Mouse (Mus musculus) embryo, embryonic 10.5 days (tissue): ENCODE measurements around the gene Fstl1.

ENCODE experiments used
- DNase-seq: peaks from one replicate; pipeline ENCODE4 v3.0.0-alpha.2; 2015; ENCODE audit warnings: low spot score

The Fstl1 gene

DNA sequence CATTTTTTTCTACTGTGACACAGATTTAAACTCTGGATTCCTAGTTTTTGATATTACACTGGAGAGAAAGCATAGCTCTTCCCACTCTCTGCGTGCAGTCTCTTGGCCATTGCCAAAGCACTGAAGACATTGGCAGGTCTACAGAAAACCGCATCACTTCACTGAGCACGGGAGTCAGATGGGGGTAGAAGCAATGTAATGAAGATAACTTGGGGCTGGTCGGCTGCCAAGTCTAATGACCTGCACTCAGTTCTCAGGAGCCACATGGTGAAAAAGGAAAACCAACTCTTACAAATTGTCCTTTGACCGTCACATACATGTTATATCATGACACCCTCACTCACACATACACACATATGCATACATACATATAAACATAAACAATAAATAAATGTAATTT lies 47.3 kb downstream of the Fstl1 start:
- DNase-seq: no peak

DNA sequence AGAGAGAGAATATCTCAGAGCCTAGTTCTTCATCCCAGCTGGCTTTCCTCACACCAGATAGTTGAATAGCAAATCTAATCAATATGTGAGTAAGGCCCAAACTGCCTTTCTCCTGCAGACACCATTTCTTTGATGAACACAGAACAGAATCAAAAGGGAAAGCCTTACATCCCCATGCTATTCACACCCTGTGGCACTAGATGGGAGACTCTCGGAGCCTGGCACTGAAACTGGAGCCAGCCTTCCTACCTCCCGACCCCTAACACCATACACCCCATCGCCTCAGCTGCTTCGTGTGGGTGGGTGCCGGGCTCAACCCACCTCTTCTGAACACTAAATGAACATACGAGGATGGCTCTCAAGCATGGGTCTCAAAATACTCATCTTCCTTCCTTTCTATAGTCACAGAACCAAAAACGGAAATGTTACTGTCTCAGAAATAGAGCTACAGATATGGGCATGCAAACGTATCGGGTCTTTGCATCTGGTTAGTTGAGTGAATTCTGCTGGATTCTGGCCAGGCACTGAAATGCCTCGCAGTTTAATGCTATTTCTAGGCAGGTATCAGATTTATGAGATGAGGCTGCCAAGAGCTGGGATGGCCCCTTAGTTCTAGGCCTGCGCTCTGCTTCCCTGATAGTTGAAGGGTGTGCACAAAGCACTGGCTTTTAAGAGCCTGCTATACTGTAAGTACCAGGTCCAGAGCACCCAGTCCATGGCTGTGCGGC lies 48.3 kb downstream of the Fstl1 start:
- DNase-seq: no peak

DNA sequence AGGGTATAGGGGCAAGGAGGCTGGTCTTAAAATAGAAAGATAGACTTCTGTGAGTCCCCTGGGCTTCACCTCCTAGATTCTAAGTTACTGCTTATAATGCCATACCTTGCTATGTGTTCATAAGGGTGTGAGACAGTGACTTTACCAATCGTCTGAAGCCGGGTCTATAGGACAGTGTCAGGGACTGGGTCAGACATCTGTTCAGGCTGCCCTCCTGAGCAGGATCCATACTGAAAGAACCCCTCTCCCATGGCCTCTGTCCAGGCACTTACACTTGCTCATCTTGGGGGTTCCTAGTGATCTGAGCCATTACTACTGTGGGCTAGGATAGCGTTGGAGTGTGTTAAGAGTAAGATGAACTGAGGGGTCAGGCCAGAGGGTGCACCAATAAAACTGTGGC lies 49.6 kb downstream of the Fstl1 start:
- no peak for DNase-seq

DNA sequence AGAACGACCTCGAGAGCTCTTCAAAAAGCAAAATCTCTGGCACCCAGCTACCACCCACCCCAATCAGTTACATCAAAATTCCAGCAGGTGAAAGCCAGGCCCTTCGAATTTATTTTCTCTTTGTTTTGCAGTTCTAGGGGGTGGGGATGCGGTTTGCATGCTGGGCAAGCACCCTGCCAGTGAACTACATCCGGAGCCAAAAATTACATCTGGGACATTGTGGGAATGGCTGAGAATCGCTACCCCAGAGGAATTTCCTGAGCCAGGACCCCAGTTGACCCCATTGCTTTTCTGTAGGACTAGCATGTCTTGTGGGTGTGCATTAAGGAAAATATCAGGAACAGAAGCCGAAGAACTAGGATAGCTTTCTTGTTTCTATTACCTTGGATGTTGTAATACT lies 54.4 kb downstream of the Fstl1 start:
- DNase-seq: no peak

DNA sequence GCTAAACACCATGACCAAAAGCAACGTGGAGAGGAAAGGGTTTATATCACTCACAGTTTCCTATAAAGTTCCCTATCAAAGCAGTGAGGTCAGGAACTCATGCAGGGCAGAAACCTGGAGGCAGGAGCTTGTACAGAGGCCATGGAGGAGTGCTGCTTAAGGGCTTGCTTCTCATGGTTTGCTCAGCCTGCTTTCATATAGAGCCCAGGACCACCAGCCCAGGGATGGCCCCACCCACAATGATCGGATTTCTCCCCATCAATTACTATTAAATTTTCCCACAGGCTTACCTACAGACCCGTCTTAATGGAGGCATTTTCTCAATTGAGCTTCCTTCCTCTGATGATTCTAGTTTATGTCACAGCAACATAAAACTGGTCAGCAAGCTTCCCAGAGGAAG lies 60.9 kb downstream of the Fstl1 start:
- no peak for DNase-seq

DNA sequence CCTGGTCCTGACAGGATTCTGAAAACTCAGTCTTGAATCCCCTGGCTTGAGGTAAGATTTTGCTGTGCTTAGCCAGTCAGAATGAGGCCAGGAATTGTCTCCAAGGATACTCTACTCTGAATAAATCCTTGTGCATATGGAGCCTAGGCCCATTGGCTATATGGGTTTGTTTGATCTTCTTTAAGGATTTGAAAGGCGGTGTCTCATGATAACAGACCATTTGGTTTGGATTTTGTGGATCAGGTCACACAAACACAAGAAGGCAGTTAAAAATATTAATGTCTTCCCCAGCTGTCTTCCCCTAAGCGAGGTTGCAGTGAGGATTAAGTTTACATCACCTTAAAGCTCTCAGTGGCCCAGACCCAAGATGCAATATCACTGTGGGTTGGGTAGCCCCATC lies 65.8 kb downstream of the Fstl1 start:
- DNase-seq: no peak

DNA sequence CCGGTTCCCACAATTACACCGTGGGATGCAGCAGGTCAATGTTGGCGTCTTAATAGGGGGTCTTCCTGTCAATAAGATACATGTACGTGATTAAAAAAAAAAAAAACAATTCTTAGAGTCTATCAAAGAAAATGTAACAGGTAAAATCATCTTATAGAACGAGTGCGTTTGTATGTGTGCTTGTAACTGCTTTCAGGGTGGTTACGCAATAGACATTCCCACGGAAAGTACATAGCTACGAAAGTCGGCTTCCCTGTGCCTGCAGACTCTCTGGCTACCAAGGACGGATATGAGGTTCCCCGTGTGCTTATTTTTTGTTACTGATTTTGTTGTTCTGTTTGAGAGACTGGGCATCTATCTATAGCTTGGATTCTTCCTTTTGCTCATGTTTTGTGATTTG lies 67.1 kb downstream of the Fstl1 start:
- DNase-seq: no peak

DNA sequence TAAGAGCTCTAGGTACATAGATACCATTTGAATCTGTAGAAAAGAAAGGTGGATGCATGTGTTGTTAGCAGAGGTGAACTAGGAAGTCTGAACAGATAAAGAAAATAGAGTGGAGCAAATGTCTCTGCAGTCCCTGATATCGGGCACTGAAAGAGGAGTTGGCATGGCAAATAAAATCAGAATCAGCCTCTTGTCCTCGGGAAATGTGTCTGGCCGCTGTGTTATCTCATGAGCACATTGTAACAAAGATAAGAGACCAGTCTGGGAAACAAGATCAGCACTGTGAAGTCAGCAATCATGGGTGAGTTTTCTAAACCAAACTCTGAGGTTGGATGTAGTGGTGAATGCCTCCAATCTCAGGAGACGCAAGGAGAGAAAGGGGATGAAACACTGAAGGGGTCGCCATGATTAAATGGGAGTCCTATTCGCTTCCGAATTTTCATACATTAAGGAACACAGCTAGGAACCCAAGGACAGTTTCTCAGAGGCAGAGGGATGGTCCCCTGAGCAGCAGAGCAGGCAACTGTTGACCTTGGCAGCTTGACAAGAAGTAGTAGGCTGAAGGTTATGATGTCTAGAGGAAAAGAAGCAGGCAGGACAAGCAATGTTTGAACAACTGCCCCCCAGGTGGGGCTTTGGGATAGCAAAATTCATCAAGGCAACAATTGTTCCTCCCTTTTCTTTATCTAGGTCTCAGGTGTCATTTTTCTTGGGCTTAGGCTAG lies 68.7 kb downstream of the Fstl1 start:
- DNase-seq: no peak

DNA sequence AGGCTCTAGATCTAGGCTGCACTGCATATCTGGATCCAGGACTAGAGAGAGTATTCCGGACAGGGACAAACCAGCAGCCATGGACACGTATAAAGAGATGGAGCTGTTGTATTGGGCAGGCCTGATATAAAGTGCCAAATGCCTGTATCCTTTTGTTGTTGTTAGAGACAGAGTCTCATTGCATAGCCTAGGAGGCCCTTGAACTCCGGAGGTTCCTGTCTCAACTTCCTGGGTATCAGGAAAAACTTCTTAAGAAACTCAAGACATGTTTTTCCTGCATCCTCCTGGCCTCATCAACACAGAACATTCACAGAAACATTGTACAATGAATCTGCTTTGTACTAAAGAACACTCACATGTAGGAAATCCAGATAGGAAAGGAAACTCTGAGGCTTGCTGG lies 70.4 kb downstream of the Fstl1 start:
- no peak for DNase-seq

DNA sequence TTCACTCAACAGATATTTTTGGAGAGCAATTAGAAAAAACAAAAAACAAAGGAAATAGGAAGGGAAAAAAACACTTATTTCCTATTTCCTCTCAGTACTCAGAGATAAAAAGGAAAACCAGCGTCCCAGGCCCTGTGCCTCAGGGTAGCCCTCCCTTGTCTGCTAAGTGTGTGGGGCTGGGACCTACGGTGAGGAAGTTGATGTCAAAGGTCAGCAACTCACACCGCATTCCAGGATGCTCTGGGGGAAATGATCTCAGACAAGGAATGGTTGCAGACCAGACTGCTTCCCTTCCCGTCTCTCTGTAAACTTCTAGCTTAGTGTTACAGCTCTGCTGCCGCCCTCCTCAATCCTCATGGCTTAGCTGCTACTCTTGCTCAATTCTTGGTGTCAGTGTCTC lies 74.7 kb downstream of the Fstl1 start:
- peak; percentile 78 for DNase-seq

DNA sequence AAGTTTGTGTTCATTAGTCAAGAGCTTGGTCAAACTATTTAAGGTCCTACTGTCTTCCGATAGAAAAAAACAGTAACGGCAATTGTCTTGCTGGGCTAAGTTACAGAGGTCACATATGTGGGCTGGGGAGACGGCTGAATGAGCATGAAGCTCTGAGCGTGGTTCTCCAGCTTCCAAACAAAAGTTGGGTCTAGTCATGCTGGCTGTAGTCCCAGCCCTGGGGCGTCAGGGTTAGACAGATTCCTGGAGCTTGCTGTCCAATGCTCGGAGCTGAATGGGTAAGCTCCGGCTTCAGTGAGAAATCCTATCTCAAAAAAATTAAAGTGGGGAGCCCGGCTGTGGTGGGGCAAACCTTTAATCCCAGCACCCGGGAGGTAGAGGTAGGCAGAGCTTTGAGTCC lies 76.6 kb downstream of the Fstl1 start:
- no peak for DNase-seq

DNA sequence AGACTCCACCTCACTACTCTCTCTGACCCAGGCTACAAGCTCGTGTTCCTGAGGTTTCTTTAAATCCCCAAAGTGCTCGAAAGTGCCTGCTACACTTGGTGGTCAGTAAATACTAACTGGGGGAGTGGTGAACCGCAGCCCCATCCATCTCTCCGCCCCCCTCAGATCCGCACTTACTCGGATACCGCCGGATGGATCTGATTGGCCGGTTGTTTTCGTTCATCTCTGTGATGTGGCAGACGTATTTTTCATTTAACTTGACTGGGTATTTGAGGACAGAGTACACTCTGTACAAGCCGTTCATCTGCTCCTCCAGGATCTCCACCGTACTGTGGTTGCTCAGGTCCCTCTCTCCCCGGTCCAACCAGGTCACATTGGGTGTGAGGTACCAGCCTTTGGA lies 77.4 kb downstream of the Fstl1 start:
- DNase-seq: no peak

DNA sequence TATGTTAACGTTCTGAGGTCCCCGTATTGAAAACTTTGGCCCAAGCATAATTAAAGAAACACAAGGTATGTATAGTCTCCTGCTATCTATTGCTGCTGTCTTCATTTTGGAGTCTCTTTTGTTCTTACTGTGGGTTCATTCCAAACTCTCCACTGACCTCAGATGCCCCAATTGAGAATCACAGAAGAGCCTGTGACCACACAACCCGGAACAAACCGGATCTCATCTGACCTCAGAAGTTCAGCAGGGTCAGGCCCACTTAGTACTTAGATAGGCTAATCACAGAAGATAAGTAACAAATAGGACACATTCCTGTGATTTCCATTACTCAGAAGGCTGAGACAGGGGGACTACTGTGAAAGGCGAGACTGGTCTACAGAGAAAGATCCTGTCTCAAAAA lies 77.9 kb downstream of the Fstl1 start:
- no peak for DNase-seq

DNA sequence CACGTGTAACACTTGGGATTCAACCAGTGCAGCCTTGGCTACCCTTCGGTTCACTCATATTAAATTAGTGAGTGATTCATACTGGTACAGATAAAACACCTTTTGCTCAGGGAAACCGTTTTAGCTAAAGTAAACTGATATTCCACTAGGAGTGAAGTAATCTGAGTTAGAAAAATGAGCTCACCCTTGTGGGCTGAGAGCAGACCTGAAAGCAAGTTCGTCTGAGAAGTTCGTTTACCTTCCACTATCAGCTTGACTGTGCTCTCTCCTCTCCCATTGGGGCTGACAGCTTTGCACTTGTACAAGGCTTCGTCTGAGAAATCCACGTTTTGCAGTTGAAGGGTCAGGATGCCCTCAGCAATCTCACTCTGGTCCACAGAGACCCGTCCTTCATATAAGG lies 78.9 kb downstream of the Fstl1 start:
- DNase-seq: no peak

DNA sequence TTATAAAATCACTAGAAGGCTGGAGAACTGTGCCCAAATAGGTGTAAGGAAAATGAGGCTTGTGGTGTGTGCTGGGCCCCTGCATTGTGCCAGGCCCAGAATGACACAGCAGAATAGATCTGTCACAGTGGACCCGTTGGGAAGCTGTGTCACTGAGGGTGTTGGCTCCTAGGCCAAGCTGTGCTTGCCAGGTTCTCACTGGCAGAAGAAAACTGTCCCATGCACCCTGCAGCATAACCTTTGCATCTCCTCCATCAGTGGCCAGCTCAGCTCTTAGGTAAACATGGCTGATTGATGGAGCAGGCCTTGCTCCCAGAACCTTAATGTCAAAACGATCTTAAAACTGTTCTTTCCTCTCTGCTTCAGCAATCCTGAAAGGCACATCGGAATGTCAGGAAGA lies 79.7 kb downstream of the Fstl1 start:
- DNase-seq: no peak

DNA sequence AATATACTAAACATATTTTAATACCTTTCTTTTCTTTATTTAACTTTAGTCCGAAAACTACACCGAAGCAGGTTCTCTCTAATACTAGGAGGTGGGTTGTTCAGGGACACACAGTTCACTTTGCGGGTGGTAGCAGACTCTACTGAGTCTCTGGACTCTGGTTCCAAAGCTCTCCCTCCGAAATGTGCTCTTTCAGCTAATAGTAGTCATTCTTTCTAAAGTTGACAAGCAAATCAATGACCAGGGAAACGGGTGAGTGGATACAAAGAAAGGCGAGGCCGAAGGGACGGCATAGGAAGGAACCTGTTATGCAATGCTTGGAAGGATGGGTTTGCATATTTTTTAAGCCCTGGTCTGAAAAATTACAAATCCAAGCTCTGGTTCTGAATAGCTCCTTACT lies 80.8 kb downstream of the Fstl1 start:
- no peak for DNase-seq

DNA sequence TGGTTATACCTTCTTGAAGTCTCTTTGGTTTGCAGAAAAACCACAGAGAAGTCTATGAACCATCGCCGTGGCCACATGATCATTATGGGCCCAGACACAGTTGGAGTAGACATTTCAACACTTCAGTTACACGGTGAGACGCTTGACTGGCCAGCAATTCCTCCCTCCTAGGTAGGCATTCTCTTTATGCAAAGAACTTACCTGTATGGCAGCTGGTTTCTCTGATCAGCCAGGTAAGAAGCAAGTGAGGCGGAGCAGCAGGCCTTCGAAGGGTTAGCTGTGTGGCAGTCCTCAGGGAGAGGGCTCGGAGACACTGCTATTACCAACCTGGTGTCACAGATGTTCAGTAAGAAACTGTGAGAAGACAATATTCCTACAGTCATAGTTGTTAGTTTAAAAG lies 83.5 kb downstream of the Fstl1 start:
- no peak for DNase-seq

DNA sequence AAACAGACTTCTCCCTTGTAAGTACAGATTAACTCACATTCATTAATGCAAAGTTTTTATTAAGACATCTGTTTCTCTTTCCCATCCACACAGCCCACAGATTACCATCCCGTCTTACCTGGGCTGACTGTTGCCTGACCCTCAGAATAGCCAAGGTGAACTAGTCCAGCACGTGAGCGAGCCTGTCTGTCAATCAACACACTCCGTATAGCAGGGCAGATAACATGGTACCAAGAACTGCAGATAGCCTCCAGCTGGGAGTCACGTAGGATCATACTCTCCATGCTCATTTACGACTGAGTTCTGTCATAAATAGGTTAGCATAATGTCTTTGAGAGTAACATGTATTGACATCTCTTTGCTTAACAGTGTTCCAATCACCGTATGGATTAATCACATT lies 84.4 kb downstream of the Fstl1 start, which contains the start of gene Gm36028:
Gm36028 (minus strand) TSS at position 118 of the 400 bp plus-strand sequence.
- no peak for DNase-seq

DNA sequence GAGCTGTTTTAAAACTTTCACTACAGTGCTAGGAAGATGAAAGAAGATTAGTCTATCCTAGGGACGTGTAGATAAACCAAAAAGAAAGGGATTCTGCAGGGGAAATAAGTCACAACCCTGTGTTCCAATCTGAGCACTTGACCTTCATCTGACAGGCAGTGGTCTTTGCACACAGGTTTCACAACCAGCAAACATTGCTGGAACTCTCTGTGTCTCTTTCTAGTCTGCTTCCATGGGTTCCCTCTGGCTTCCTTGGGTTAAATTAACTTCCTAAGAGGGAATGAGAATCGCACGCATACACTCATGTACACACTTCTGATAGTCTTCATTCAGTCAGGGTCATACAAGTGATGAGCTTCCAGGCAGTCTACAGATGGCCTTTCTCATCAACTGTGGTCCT lies 87.2 kb downstream of the Fstl1 start:
- DNase-seq: no peak

DNA sequence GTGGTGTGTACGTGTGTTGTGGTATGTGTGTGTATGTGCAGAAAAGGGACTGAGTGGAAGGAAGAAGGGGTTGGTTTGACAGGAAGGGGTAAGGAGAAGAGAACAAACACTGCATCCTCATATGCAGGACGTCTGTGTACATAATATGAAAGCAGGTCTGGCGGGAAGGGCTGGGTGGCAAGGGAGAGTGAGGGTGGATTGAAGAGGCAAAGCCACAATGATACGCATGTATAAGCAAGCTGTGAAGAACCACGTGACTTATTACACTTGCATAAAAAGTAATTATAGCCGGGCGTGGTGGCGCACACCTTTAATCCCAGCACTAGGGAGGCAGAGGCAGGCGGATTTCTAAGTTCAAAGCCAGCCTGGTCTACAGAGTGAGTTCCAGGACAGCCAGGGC lies 89.2 kb downstream of the Fstl1 start:
- DNase-seq: no peak

DNA sequence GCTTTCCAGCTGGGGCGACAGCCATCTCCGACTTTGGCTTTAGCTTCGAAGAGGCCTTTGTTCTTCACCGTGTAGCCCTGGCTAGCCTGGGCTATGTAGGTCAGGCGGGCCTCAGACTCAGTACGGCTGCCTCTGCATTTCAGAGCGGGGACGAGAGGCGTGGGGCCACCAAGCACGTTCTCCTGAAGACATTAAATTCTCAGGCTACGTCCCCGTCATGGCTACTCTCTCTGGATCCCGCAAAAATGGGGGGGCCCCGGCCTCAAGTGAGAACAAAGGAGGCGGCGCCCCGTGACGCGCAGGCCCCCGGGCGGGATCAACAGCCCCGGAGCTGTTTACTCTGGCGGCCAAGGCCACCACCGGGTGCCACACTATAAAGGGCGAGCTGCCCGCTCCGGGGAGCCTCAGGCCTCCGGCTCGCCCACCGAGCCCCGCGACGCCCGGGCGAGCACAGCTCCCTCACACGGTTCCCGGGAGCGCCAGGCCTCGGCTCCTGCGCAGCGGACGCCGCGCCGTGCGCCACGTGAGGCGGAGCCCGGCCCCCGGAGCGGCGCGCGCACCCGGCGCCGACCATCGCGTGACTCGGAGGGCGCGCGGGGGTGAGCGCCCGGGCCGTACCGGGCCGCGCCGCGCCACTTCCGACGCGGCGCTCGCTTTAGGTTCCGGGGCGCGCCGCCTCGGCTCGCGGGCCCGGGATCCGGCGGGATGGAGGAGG lies 91.3 kb downstream of the Fstl1 start, which contains the start of gene Lrrc58:
Lrrc58 (plus strand) TSS at position 599 of the 715 bp plus-strand sequence.
- DNase-seq: peak; percentile 87

DNA sequence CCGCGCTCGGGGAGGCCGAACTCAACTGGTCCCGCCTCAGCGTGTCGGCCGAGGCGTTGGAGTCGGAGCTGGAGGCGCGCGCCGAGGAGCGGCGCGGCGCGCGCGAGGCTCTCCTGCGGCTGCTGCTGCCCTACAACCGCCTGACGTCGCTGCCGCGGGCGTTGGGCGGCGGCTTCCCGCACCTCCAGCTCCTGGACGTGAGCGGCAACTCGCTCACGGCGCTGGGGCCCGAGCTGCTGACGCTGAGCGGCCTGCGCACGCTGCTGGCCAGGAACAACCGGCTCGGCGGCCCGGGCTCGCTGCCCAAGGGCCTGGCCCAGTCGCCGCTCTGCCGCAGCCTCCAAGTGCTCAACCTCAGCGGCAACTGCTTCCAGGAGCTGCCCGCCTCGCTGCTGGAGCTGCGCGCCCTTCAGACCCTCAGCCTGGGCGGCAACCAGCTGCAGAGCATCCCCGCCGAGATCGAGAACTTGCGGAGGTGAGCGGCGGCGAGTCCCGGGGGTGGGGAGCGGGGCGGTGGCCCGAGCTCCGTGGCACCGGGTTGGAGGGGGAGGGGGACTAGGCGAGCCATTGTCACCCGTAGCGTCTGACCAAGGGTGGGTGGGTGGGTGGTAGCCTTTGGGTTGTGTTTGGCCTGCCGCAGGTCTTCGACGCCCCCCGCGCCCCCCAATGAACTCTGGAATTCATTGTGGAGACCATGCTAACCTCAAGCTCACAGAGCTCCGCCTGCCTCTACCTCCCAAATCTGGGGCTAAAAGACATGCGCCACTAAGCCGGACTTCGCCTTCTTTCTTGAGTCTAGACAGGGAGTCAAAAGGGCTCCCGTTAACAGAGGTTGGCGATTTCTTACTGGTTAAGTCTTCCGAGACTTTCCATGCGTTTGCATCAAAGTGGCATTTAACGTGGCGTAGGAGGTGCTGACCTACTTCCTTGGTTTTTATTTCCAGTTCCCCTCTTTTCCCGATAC lies 92.1 kb downstream of the Fstl1 start:
- peak; percentile 71 for DNase-seq
